Mouse (Mus musculus) cerebellum, adult 2 months (tissue): Measurements from ENCODE around the gene Csgalnact2. TPM values are rescaled to one million over a fixed set of nuclear protein-coding genes. Genes with fewer than 3 reads are reported as not detected.
A peak's percentile ranks its signal among the peaks of the same experiment; 100 is the strongest.

Source experiments
- DNase-seq, 2 experiments: peaks; one replicate each; pipeline ENCODE4 v3.0.0; 2021
- H3K27ac ChIP-seq: fragments of 200-500 bp; 2 replicates; pipeline ENCODE4 v1.5.1; 2012; ENCODE audit warnings: low read length, control low read depth, inconsistent platforms; ENCODE audit not compliant: insufficient read depth
- H3K27me3 ChIP-seq: fragments of 200-500 bp; 2 replicates; pipeline ENCODE4 v1.6.1; 2012; ENCODE audit warnings: inconsistent platforms, mild to moderate bottlenecking, low read length, moderate library complexity; ENCODE audit not compliant: control insufficient read depth, insufficient read depth
- H3K4me1 ChIP-seq: fragments of 200-500 bp; 2 replicates; pipeline ENCODE4 v1.6.1; 2011; ENCODE audit warnings: low read length; ENCODE audit not compliant: control insufficient read depth, insufficient read depth
- H3K4me3 ChIP-seq: fragments of 200-500 bp; replicated peaks from 2 replicates; pipeline ENCODE3; 2011; ENCODE audit warnings: mild to moderate bottlenecking, low read depth, low read length, control low read depth; ENCODE audit not compliant: insufficient read depth
- CTCF ChIP-seq: fragments of 200-500 bp; IDR thresholded peaks from 2 replicates; pipeline ENCODE4 v1.5.1; 2011; ENCODE audit warnings: low read depth, mild to moderate bottlenecking, control low read depth, low read length, moderate library complexity, borderline replicate concordance; ENCODE audit not compliant: insufficient read depth
- POLR2A ChIP-seq: fragments of 200-500 bp; IDR thresholded peaks from 2 replicates; pipeline ENCODE4 v1.6.1; 2011; ENCODE audit warnings: low read length, control low read depth, borderline replicate concordance; ENCODE audit not compliant: insufficient read depth
- whole genome bisulfite sequencing: fragments of 180-500 bp; shearing (Covaris S2); methylation state at CpG from one replicate; pipeline ENCODE4 v1.1.7; 2018; 5-methylcytosine and 5-hydroxymethylcytosine counted together
- polyA plus RNA-seq: library from polyadenylated mRNA; depleted of rRNA; stranded (reverse); fragments of >200 nt; gene quantifications from 2 replicates; pipeline ENCODE4 v1.2.3, GENCODE M21; 2012; rRNA removed

Gene Csgalnact2
- polyA plus RNA-seq, 1 experiment, result 10.2 TPM

DNA sequence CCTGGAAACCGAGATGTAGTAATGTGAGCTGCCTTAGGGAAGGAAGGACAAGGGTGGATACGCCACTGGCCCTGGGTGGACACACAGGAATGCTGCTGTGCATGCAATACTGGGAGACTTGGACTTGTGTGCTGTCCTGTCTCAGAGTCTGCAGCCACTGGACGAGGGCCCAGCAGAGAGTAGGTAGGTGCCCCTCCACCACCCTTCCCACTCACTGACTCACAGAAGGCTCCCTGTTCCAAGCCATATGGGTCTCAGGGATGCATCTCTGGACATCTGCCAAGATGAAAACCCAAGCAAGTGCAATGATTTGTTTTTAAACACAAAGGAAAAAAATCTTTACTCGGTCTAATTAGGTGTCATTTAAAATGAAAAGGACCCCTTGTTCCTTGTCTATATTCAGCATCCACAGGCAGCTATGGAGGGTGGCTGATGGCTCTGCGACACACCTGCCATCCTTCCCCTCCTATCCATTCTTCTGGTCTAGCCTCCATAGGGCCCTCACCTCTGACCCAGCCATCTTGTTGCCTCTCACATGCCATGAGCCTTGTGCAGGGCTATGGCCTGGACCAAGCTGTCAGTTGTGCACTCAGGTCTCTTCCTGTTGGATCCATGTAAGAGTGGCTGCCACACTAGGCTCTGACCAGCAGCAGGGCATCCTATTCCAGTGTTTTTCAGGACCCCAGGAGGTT, 68.5 kb downstream of the Csgalnact2 start:
- Histone ChIP-seq H3K4me1 (peaks cover 48% of the 10 kb centered on the region), H3K27ac (peak overlapping the region; percentile 83), H3K4me3 (no peak overlapping the region), H3K27me3 (no peaks in the 10 kb centered on the region)
- DNase-seq, result peak; percentile 78 to 90
- WGBS, result 12% methylated on average over 5 of the region's 5 CpGs
- TF ChIP-seq CTCF, result no peak

DNA sequence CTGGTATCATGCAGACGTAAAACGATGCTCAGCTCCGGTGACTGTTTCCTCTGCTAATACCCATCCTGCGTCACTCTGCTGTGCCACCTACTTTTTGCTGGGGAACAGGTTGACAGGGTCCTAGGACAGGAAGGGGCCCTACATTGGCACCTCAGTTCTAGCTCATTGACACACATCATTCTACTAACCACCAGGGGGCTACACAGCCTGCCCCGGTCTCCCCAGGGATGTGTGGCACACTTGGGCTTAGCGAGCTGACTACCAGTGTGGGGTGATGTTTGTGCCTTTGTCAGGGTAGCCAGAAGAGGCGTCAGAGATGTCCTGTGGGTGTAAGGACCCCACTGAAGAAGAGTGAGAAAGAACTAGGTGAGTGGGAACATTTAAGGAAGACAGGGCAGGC, 71.2 kb downstream of the Csgalnact2 start:
- DNase-seq, result peak in 1 of 2 experiments; percentile 27
- 32% methylated on average over 7 of the region's 7 CpGs for WGBS
- peaks cover 36% of the 10 kb centered on the region for H3K4me1 ChIP-seq
- H3K4me3 ChIP-seq, result peak overlapping the region; percentile 23
- no peaks in the 10 kb centered on the region for H3K27me3 ChIP-seq
- H3K27ac ChIP-seq, result peak overlapping the region; percentile 82
- TF ChIP-seq POLR2A, result no peak
- no peak; the same call in 1 of the 2 replicates for TF ChIP-seq CTCF

DNA sequence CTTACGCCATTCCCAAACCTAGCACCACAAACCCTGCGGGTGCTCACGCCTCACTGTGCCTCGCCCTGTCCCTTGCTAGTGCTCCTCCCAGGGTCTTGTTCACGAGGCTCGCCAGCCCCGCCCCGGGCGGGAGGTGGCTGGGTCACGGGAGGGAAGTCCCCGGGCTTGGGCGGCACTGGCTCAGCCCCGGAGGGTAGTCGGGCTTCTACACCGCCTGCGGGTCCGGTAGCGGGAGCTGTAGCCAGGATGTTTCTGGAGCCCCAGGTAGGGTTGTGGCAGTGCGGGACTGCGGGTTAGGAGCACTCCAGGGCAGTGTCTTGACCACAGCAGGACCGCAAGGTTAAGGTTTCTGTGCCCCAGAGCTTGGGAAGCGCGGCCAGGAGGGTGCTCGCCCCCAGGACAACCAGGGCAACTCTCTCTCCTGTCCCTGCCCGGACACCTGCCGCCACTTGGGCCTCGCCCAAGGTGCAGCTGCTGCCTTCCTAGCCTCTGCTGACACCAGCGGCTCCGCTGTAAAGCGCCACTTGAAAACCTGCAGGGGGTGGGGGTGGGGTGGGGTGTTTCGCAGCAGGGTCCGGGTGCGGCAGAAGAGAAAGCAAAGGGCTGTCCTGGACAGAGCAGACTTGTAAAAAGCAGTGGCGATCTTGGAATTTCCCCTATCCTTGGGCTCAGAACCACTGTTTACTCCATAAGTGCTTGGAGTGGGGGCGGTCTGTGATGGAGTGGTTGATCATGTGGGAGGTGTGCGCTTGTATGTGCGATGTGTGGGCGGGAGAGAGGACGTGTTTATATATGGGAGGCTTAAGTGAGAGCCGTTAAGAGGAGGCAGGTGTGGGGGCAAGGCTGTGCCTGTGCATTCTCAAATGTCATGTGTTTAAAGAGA, 72.5 kb downstream of the Csgalnact2 start:
- TF ChIP-seq POLR2A (0 out of 2 replicates have a peak, but pooled peaks have one; percentile 30), CTCF (no peak)
- DNase-seq, result peak; percentile 69 to 80
- H3K27ac ChIP-seq, result peak overlapping the region; percentile 82
- WGBS, result 1% methylated on average over 40 of the region's 40 CpGs
- H3K4me3 ChIP-seq, result peak overlapping the region; percentile 72
- no peaks in the 10 kb centered on the region for H3K27me3 ChIP-seq
- peaks cover 28% of the 10 kb centered on the region for H3K4me1 ChIP-seq

DNA sequence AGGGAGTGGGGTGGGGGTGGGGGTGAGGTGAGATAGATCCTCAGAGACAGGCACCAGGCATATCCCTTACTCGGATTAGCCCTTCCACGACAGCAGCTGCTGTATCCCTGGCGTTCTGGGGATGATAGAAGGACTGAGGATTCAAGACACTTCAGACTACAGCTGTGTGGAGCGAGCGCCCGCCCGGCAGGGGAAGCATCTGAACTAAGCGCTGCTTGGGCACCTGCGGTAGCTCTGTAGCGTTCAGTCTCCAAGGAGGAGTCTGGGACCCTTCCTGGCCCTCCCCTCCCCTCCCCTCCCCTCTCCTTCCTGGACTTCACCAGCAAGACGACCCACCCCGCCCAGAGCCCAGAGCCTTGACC, 73.1 kb downstream of the Csgalnact2 start:
- Histone ChIP-seq H3K4me3 (peak overlapping the region; percentile 72), H3K4me1 (peaks cover 23% of the 10 kb centered on the region), H3K27me3 (no peaks in the 10 kb centered on the region), H3K27ac (peak overlapping the region; percentile 82)
- TF ChIP-seq POLR2A (no peak), CTCF (no peak)
- DNase-seq, result no peak
- WGBS, result 0% methylated on average over 12 of the region's 12 CpGs

DNA sequence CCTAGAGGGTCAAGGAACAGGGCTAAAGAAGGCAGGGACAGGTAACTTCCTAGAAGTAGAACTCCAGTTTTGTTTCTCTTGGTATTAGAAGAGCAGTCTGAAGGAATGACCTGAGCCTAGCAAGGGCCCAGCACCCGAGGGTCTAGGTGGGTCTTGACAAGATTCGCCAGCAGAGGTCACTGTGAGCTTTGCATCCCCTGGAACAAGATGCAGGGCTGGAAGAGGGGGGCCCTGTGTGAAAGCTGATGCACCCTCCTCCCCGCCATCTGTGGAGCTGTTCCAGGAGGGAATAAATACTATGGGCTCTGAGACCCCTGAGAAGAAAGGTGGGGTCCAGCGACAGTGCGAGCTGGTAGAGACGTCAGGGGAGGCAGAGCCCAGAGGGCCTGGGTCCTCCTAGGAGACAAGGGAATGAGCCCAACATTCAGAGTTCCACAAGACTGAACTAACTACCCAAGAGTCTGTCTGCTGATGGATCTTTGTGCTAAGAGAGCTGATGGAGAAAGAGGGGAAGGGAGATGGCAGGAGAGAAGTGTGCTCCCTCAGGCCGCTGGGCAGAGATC, 73.9 kb downstream of the Csgalnact2 start:
- no peak overlapping the region for H3K4me3 ChIP-seq
- H3K27me3 ChIP-seq, result no peaks in the 10 kb centered on the region
- peaks cover 16% of the 10 kb centered on the region for H3K4me1 ChIP-seq
- H3K27ac ChIP-seq, result peak overlapping the region; percentile 18; the same call in 1 of the 2 replicates
- WGBS, result 25% methylated on average over 7 of the region's 7 CpGs
- DNase-seq, result peak; percentile 72 to 80
- TF ChIP-seq POLR2A, result no peak
- peak; percentile 73; the same call in 1 of the 2 replicates for TF ChIP-seq CTCF

DNA sequence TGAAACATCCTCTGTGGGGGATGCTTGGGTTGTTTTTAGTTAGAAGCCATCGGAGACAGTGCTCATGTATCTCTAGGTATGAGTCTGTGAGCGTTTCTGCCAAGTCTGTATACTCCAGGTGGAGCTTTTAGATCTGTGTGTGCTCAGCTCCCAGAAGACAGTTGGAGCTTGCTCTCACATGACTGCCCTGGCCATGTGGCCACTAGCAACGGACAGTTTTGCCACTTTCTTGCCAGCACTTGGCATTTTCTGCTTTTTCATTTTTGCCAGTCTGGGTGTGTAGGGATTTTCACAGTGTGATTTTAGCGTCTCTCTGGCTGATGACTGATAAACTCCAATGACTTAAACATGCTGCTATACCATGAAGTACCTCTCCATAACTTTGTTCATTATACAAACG, 75.7 kb downstream of the Csgalnact2 start:
- WGBS, result 22% methylated on average over 5 of the region's 5 CpGs
- no peak for TF ChIP-seq POLR2A
- TF ChIP-seq CTCF, result no peak
- Histone ChIP-seq H3K4me1 (peaks cover 15% of the 10 kb centered on the region), H3K4me3 (no peak overlapping the region), H3K27ac (no peak overlapping the region), H3K27me3 (no peaks in the 10 kb centered on the region)
- DNase-seq, result peak; percentile 53 to 78

DNA sequence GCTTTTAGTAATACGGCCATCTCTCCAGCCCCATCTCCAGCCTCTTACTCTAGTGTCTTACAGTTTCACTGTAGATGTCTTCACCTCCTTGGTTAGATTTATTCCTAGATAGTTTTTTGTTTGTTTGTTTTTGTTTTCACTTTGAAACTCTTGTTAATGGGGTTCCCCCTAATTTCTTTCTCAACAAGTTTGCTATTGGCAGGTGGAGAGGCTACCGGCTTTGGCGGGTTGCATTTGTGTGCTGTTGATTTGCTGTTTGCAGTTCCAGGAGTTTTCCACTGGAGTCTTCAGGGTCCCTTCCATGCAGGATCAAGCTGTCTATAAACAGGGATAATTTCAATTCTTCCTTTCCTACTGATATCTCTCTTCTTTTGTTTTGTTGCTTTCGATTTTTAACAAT, 77.7 kb downstream of the Csgalnact2 start:
- Histone ChIP-seq H3K4me3 (no peak overlapping the region), H3K27ac (no peak overlapping the region), H3K27me3 (no peaks in the 10 kb centered on the region), H3K4me1 (peaks cover 12% of the 10 kb centered on the region)
- WGBS, result 91% methylated on average over 4 of the region's 4 CpGs
- no peak for TF ChIP-seq CTCF
- no peak for TF ChIP-seq POLR2A
- no peak for DNase-seq

Other genes starting within 250 kb of the Csgalnact2 start
- 119 and 129 TPM in 2 replicates for gene Hnrnpf, start 238.8 kb downstream of the Csgalnact2 start, polyA plus RNA-seq
- not detected in 2 replicates for gene Fxyd4, start 201.4 kb downstream of the Csgalnact2 start, polyA plus RNA-seq
- gene Rasgef1a, start 127.7 kb downstream of the Csgalnact2 start, polyA plus RNA-seq, result 59.8 and 66.0 TPM in 2 replicates
- gene Ret, start 58.6 kb upstream of the Csgalnact2 start, polyA plus RNA-seq, result 28.7 and 30.1 TPM in 2 replicates